Mouse (Mus musculus) G1E (cell line): ENCODE measurements around the gene Cxcl14. TPM values are rescaled to one million over a fixed set of nuclear protein-coding genes. Genes with fewer than 3 reads are reported as not detected.
A peak's percentile ranks its signal among the peaks of the same experiment; 100 is the strongest.

Experiments used
- ATAC-seq: 2 replicates; pipeline ENCODE4 v1.8.0; 2016; ENCODE audit warnings: mild to moderate bottlenecking; ENCODE audit not compliant: insufficient number of reproducible peaks, poor library complexity, low FRiP score, severe bottlenecking; ENCODE audit errors: extremely low read depth
- DNase-seq: peaks from one replicate; pipeline ENCODE4 v3.0.0; 2012; ENCODE audit warnings: low spot score
- H3K27me3 ChIP-seq: 2 replicates; pipeline ENCODE4 v1.6.1; 2012; ENCODE audit warnings: mild to moderate bottlenecking, low read length, inconsistent platforms; ENCODE audit not compliant: insufficient read depth
- H3K36me3 ChIP-seq: replicated peaks from 2 replicates; pipeline ENCODE3; 2012; ENCODE audit warnings: mild to moderate bottlenecking, inconsistent platforms
- H3K4me1 ChIP-seq: 2 replicates; pipeline ENCODE4 v1.6.1; 2012; ENCODE audit warnings: low read depth, low read length, inconsistent platforms, mixed read lengths; ENCODE audit not compliant: insufficient read depth
- H3K4me3 ChIP-seq: 2 replicates; pipeline ENCODE4 v1.5.1; 2012; ENCODE audit warnings: low read depth, mild to moderate bottlenecking, inconsistent platforms, low read length, moderate library complexity, mixed read lengths
- H3K9me3 ChIP-seq: replicated peaks from 2 replicates; pipeline ENCODE4 v1.6.1; 2012; ENCODE audit warnings: inconsistent platforms
- CTCF ChIP-seq: IDR thresholded peaks from 2 replicates; pipeline ENCODE4 v1.5.1; 2012; ENCODE audit warnings: low read depth, low read length, inconsistent platforms, mixed read lengths
- GATA1 ChIP-seq: IDR thresholded peaks from 2 replicates; pipeline ENCODE4 v1.6.1; 2012; ENCODE audit warnings: borderline replicate concordance, low read length, inconsistent platforms, mixed read lengths
- GATA2 ChIP-seq: IDR thresholded peaks from 2 replicates; pipeline ENCODE4 v1.6.1; 2012; ENCODE audit warnings: low read depth, low read length, inconsistent platforms, borderline replicate concordance
- POLR2AphosphoS5 ChIP-seq: IDR thresholded peaks from 2 replicates; pipeline ENCODE4 v1.6.1; 2012; ENCODE audit warnings: low read depth, low read length, inconsistent platforms; ENCODE audit not compliant: insufficient replicate concordance
- TAL1 ChIP-seq: conservative IDR thresholded peaks from 2 replicates; pipeline ENCODE4 v1.6.1; 2012; ENCODE audit warnings: low read depth, low read length, inconsistent platforms, mixed read lengths
- polyA plus RNA-seq: library from polyadenylated mRNA; stranded (reverse); fragments of >175 nt; gene quantifications from 2 replicates; pipeline ENCODE4 v1.2.3, GENCODE M21; 2012
- total RNA-seq, 2 experiments: library from RNA; stranded (forward) in 1 of 2; stranded (reverse) in 1 of 2; fragments of 200-1000 nt in 1 of 2; fragments of >200 nt in 1 of 2; fragmentation: Nextera tagmentation in 1 of 2; gene quantifications; 2 replicates each; pipeline ENCODE4 v1.2.3; 2014 to 2017

Cxcl14 gene
- total RNA-seq (2014; fragmentation: Nextera tagmentation) (not detected in 2 replicates), total RNA-seq (2017) (0.06 TPM in 1 of 2 replicates, not detected in the other), polyA plus RNA-seq (not detected in 2 replicates)

GRCm38 (mm10) chr13:56295943-56296658 is at the start of gene Cxcl14:
TSS of gene Cxcl14 (minus strand) at chr13:56296551.
- ATAC-seq = no peak
- no peaks in the 10 kb centered on the region for H3K4me1 ChIP-seq
- TF ChIP-seq TAL1 = no peak
- no peak for TF ChIP-seq POLR2AphosphoS5
- TF ChIP-seq GATA1 = no peak
- TF ChIP-seq CTCF = no peak
- TF ChIP-seq GATA2 = no peak
- H3K4me3 ChIP-seq = peak within 1 kb of the TSS; percentile 9; the same call in 1 of the 2 replicates
- DNase-seq = no peak
- no peaks in the 10 kb centered on the region for H3K27me3 ChIP-seq
- no peaks in the 10 kb centered on the region for H3K36me3 ChIP-seq
- peaks cover 90% of the 10 kb centered on the region for H3K9me3 ChIP-seq

GRCm38 (mm10) chr13:56344355-56344754 is 48.0 kb upstream of the Cxcl14 start:
- Histone ChIP-seq H3K27me3 (no peaks in the 10 kb centered on the region), H3K9me3 (peaks cover 76% of the 10 kb centered on the region), H3K36me3 (no peaks in the 10 kb centered on the region), H3K4me1 (no peaks in the 10 kb centered on the region), H3K4me3 (no peak overlapping the region)
- ATAC-seq = no peak
- TF ChIP-seq POLR2AphosphoS5 = no peak
- no peak for TF ChIP-seq GATA2
- TF ChIP-seq GATA1 = no peak
- TF ChIP-seq CTCF = no peak
- TF ChIP-seq TAL1 = no peak
- no peak for DNase-seq

DNA sequence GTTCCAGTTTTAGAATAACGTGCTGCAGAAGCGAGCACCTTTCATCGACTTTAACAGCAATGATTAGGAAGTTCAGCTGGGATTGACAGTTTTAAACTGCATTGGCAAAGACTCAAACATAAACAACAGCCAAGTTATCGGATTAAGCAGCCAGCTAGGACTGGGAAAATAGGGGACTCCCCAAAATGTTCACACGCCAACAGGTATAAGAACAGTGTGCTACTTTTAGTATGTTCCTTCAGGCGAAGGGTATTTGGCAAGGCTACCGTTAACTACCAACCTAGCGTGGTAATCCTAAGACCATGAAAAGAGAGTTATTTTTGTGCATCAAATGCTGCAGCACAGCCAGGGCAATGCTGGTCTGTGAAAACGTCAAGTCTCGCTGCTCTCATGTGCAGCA is 46.1 kb upstream of the Cxcl14 start:
- no peaks in the 10 kb centered on the region for H3K27me3 ChIP-seq
- DNase-seq = no peak
- H3K36me3 ChIP-seq = no peaks in the 10 kb centered on the region
- ATAC-seq = no peak
- H3K4me1 ChIP-seq = no peaks in the 10 kb centered on the region
- H3K9me3 ChIP-seq = peaks cover 79% of the 10 kb centered on the region
- no peak overlapping the region for H3K4me3 ChIP-seq
- TF ChIP-seq GATA2 (no peak), TAL1 (no peak), GATA1 (no peak), POLR2AphosphoS5 (no peak), CTCF (no peak)

GRCm38 (mm10) chr13:56340513-56340912 is 44.2 kb upstream of the Cxcl14 start:
- no peak overlapping the region for H3K4me3 ChIP-seq
- no peaks in the 10 kb centered on the region for H3K4me1 ChIP-seq
- ATAC-seq (no peak), DNase-seq (no peak)
- H3K27me3 ChIP-seq = no peaks in the 10 kb centered on the region
- TF ChIP-seq TAL1 = no peak
- TF ChIP-seq GATA1 = no peak
- no peak for TF ChIP-seq CTCF
- TF ChIP-seq GATA2 = no peak
- H3K9me3 ChIP-seq = peaks cover 77% of the 10 kb centered on the region
- no peaks in the 10 kb centered on the region for H3K36me3 ChIP-seq

DNA sequence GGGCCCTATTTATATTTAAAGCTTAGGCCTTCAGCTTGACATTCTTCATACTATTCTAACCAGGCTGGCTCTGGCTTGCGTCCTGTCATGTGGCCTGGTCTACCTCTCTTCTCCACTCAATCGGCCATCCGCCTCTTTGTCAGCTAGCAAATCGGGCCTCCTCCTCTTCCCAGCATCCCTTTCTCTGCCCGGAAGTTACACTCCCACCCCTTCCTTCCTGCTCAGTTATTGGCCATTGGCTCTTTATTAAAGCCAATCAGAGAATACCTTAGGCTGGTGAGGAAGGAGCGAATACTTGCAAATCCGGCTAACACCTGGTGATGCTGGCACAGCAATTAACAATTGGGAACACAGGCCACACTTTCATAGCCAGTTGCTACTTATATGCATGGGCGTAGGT is 43.5 kb upstream of the Cxcl14 start:
- TF ChIP-seq GATA2 (no peak), POLR2AphosphoS5 (no peak), GATA1 (no peak), CTCF (no peak), TAL1 (no peak)
- H3K36me3 ChIP-seq = no peaks in the 10 kb centered on the region
- DNase-seq (no peak), ATAC-seq (no peak)
- no peaks in the 10 kb centered on the region for H3K27me3 ChIP-seq
- H3K4me3 ChIP-seq = no peak overlapping the region
- H3K4me1 ChIP-seq = no peaks in the 10 kb centered on the region
- H3K9me3 ChIP-seq = peaks cover 77% of the 10 kb centered on the region

GRCm38 (mm10) chr13:56336982-56337381 is 40.6 kb upstream of the Cxcl14 start:
- DNase-seq = no peak
- TF ChIP-seq CTCF = no peak
- Histone ChIP-seq H3K4me1 (no peaks in the 10 kb centered on the region), H3K36me3 (no peaks in the 10 kb centered on the region), H3K9me3 (peaks cover 90% of the 10 kb centered on the region), H3K4me3 (no peak overlapping the region), H3K27me3 (no peaks in the 10 kb centered on the region)
- ATAC-seq = no peak
